Mouse (Mus musculus) spleen, adult 2 months (tissue): Measurements from ENCODE around the gene Cd3g.

Experiments used
- CTCF ChIP-seq: fragments of 200-500 bp; IDR thresholded peaks from 2 replicates; pipeline ENCODE4 v1.5.1; 2011; ENCODE audit warnings: mild to moderate bottlenecking, inconsistent platforms; ENCODE audit not compliant: insufficient read depth, insufficient read length, insufficient replicate concordance; ENCODE audit errors: extremely low read depth
- POLR2A ChIP-seq: fragments of 200-500 bp; IDR thresholded peaks from 2 replicates; pipeline ENCODE4 v1.6.1; 2011; ENCODE audit warnings: low read depth, low read length, inconsistent platforms

- TF ChIP-seq CTCF (no peak), POLR2A (no peak)
Observed at GRCm38 (mm10) chr9:44982531-44982930, 2.3 kb upstream of the Cd3g start.
